Mouse (Mus musculus) monocyte, adult 5-6 weeks (primary cell): ENCODE results near the gene Cercam. TPM values are rescaled to one million over a fixed set of nuclear protein-coding genes. Genes with fewer than 3 reads are reported as not detected.
"Not testable (repeated sequence)": the region's sequence is repeated elsewhere in the genome, so short reads cannot be mapped to it uniquely, and the experiment has no call there.

ENCODE experiments used
- ATAC-seq: fragments of 153-309, 156-312 bp; replicated peaks from 2 replicates; pipeline ENCODE4 v1.8.0; 2017; ENCODE audit warnings: mild to moderate bottlenecking; ENCODE audit not compliant: low TSS enrichment, insufficient number of reproducible peaks, severe bottlenecking, poor library complexity, low FRiP score
- total RNA-seq: library from RNA; stranded (forward); fragments of 200-1000, 200-491, 200-594 nt; gene quantifications from 3 replicates; pipeline ENCODE4 v1.2.3, GENCODE M21; 2017

The Cercam gene
- total RNA-seq, 1 experiment from 2014 or later, result 1.2 TPM

- peak; percentile 92 for ATAC-seq
Observed at GRCm38 (mm10) chr2:29889066-29889944, 20.3 kb downstream of the Cercam start, which contains the start of gene Odf2. Gene Odf2 (plus strand): TSS chr2:29889221.

GRCm38 (mm10) chr2:29889991-29890833 is 21.2 kb downstream of the Cercam start:
- ATAC-seq, result peak; percentile 32

- ATAC-seq, result no peak
Observed at GRCm38 (mm10) chr2:29891773-29892172, 22.8 kb downstream of the Cercam start.

GRCm38 (mm10) chr2:29896071-29896470 is 27.1 kb downstream of the Cercam start:
- ATAC-seq, result no peak

GRCm38 (mm10) chr2:29897366-29897765 is 28.4 kb downstream of the Cercam start:
- no peak for ATAC-seq

- no peak for ATAC-seq
Observed at GRCm38 (mm10) chr2:29898081-29898480, 29.1 kb downstream of the Cercam start.

- no peak for ATAC-seq
Observed at GRCm38 (mm10) chr2:29902194-29902593, 33.2 kb downstream of the Cercam start.

GRCm38 (mm10) chr2:29908171-29908570 is 39.2 kb downstream of the Cercam start:
- not testable (repeated sequence) for ATAC-seq

GRCm38 (mm10) chr2:29910042-29910441 is 41.1 kb downstream of the Cercam start:
- no peak for ATAC-seq

- ATAC-seq, result no peak
Observed at GRCm38 (mm10) chr2:29917621-29918020, 48.7 kb downstream of the Cercam start.

- ATAC-seq, result no peak
Observed at GRCm38 (mm10) chr2:29922011-29922410, 53.0 kb downstream of the Cercam start.

- ATAC-seq, result no peak
Observed at GRCm38 (mm10) chr2:29926542-29926941, 57.6 kb downstream of the Cercam start.

- no peak for ATAC-seq
Observed at GRCm38 (mm10) chr2:29930506-29930905, 61.5 kb downstream of the Cercam start.

- ATAC-seq, result no peak
Observed at GRCm38 (mm10) chr2:29931194-29931593, 62.2 kb downstream of the Cercam start.

Other genes with a start within 250 kb of the Cercam start
- 62.3 to 108 TPM (median 83.0 TPM) in 3 replicates for gene Rapgef1, start 249.4 kb upstream of the Cercam start, total RNA-seq
- gene Gm13420, start 117.5 kb upstream of the Cercam start, total RNA-seq, result 0.68 TPM in 1 of 3 replicates, not detected in the others
- gene Gm13547, start 109.9 kb upstream of the Cercam start, total RNA-seq, result 3.0 TPM in 1 of 3 replicates, not detected in the others
- 1.8 to 11.1 TPM in 2 of 3 replicates, not detected in the other for gene Coq4, start 81.7 kb upstream of the Cercam start, total RNA-seq
- 17.7 to 41.0 TPM (median 28.7 TPM) in 3 replicates for gene Trub2, start 80.7 kb upstream of the Cercam start, total RNA-seq
- gene Slc27a4, start 66.5 kb upstream of the Cercam start, total RNA-seq, result 7.7 to 10.9 TPM (median 8.0 TPM) in 3 replicates
- gene Urm1, start 49.1 kb upstream of the Cercam start, total RNA-seq, result 13.8 to 26.9 TPM (median 23.8 TPM) in 3 replicates
- 76.9 to 105 TPM (median 89.7 TPM) in 3 replicates for gene Odf2, start 20.1 kb downstream of the Cercam start, total RNA-seq
- 62.8 to 92.3 TPM (median 86.3 TPM) in 3 replicates for gene Gle1, start 66.3 kb downstream of the Cercam start, total RNA-seq
- 296 to 354 TPM (median 326 TPM) in 3 replicates for gene Sptan1, start 96.4 kb downstream of the Cercam start, total RNA-seq
- gene Wdr34, start 179.7 kb downstream of the Cercam start, total RNA-seq, result not detected in 3 replicates
- 427 to 462 TPM (median 441 TPM) in 3 replicates for gene Set, start 188.2 kb downstream of the Cercam start, total RNA-seq
- gene Pkn3, start 208.5 kb downstream of the Cercam start, total RNA-seq, result 0.38 to 1.1 TPM (median 0.39 TPM) in 3 replicates
- gene Zdhhc12, start 224.5 kb downstream of the Cercam start, total RNA-seq, result 2.6 to 7.1 TPM (median 6.6 TPM) in 3 replicates